Mouse (Mus musculus): Measurements from ENCODE around the gene B4galt2. TPM values are rescaled to one million over a fixed set of nuclear protein-coding genes. Genes with fewer than 3 reads are reported as not detected.
A peak's percentile ranks its signal among the peaks of the same experiment; 100 is the strongest.

B4galt2 gene
- polyA plus RNA-seq, 1 experiment, result 6.5 TPM

- TF ChIP-seq POLR2A (IDR thresholded peaks at IDR 0.05; ENCODE audit: low read depth, low read length) (no peak), CTCF (IDR thresholded peaks at IDR 0.05; ENCODE audit: extremely low read depth, insufficient read depth, insufficient read length, insufficient replicate concordance) (no peak)
- Histone ChIP-seq H3K27ac (ENCODE audit: insufficient read depth, low read length) (peak overlapping the region; percentile 33; the same call in 1 of the 2 replicates), H3K36me3 (ENCODE audit: control insufficient read depth, insufficient read depth, low read length) (no peaks in the 10 kb centered on the region), H3K27me3 (ENCODE audit: control insufficient read depth, insufficient read depth, low read length) (peaks cover 7% of the 10 kb centered on the region; the same call in 1 of the 2 replicates), H3K4me1 (ENCODE audit: control insufficient read depth, insufficient read depth, insufficient read length) (peaks cover 3% of the 10 kb centered on the region; the same call in 1 of the 2 replicates), H3K4me3 (ENCODE audit: extremely low read depth, insufficient read depth, insufficient read length) (peak overlapping the region; percentile 75)
- WGBS, result 1% methylated on average over 60 of the region's 60 CpGs
- DNase-seq (ENCODE audit: low read depth in 1 of 2, low spot score in 2 of 2), result peak in 1 of 2 experiments; percentile 10
Measured at GRCm38 (mm10) chr4:117835531-117836111, 47.7 kb downstream of the B4galt2 start.

- Histone ChIP-seq H3K27ac (ENCODE audit: insufficient read depth, low read length) (peak overlapping the region; percentile 33; the same call in 1 of the 2 replicates), H3K27me3 (ENCODE audit: control insufficient read depth, insufficient read depth, low read length) (peaks cover 7% of the 10 kb centered on the region; the same call in 1 of the 2 replicates), H3K4me3 (ENCODE audit: extremely low read depth, insufficient read depth, insufficient read length) (peak overlapping the region; percentile 75), H3K4me1 (ENCODE audit: control insufficient read depth, insufficient read depth, insufficient read length) (peaks cover 3% of the 10 kb centered on the region; the same call in 1 of the 2 replicates), H3K36me3 (ENCODE audit: control insufficient read depth, insufficient read depth, low read length) (no peaks in the 10 kb centered on the region)
- TF ChIP-seq CTCF (IDR thresholded peaks at IDR 0.05; ENCODE audit: extremely low read depth, insufficient read depth, insufficient read length, insufficient replicate concordance) (no peak), POLR2A (IDR thresholded peaks at IDR 0.05; ENCODE audit: low read depth, low read length) (no peak)
- 5% methylated on average over 36 of the region's 36 CpGs for WGBS
- DNase-seq (ENCODE audit: low read depth in 1 of 2, low spot score in 2 of 2), result no peak
Measured at GRCm38 (mm10) chr4:117834845-117835530, 48.3 kb downstream of the B4galt2 start.

- WGBS, result 51% methylated on average over 3 of the region's 3 CpGs
- peaks cover 7% of the 10 kb centered on the region; the same call in 1 of the 2 replicates for H3K27me3 ChIP-seq (ENCODE audit: control insufficient read depth, insufficient read depth, low read length)
- no peak for DNase-seq (ENCODE audit: low read depth in 1 of 2, low spot score in 2 of 2)
- peak within 1 kb of the TSS; percentile 33; the same call in 1 of the 2 replicates for H3K27ac ChIP-seq (ENCODE audit: insufficient read depth, low read length)
- peak within 1 kb of the TSS; percentile 75 for H3K4me3 ChIP-seq (ENCODE audit: extremely low read depth, insufficient read depth, insufficient read length)
- no peak for TF ChIP-seq CTCF (IDR thresholded peaks at IDR 0.05; ENCODE audit: extremely low read depth, insufficient read depth, insufficient read length, insufficient replicate concordance)
- no peak for TF ChIP-seq POLR2A (IDR thresholded peaks at IDR 0.05; ENCODE audit: low read depth, low read length)
- H3K4me1 ChIP-seq (ENCODE audit: control insufficient read depth, insufficient read depth, insufficient read length), result peaks cover 3% of the 10 kb centered on the region; the same call in 1 of the 2 replicates
- no peaks in the 10 kb centered on the region for H3K36me3 ChIP-seq (ENCODE audit: control insufficient read depth, insufficient read depth, low read length)
Measured at GRCm38 (mm10) chr4:117834457-117834844, 48.8 kb downstream of the B4galt2 start, which contains the start of gene Slc6a9. TSS of gene Slc6a9 (plus strand) at chr4:117834506.

GRCm38 (mm10) chr4:117831920-117832691, 51.2 kb downstream of the B4galt2 start:
- peaks cover 7% of the 10 kb centered on the region; the same call in 1 of the 2 replicates for H3K27me3 ChIP-seq (ENCODE audit: control insufficient read depth, insufficient read depth, low read length)
- no peak for DNase-seq (ENCODE audit: low read depth in 1 of 2, low spot score in 2 of 2)
- H3K4me3 ChIP-seq (ENCODE audit: extremely low read depth, insufficient read depth, insufficient read length), result no peak overlapping the region
- 52% methylated on average over 9 of the region's 9 CpGs for WGBS
- H3K36me3 ChIP-seq (ENCODE audit: control insufficient read depth, insufficient read depth, low read length), result no peaks in the 10 kb centered on the region
- peaks cover 3% of the 10 kb centered on the region; the same call in 1 of the 2 replicates for H3K4me1 ChIP-seq (ENCODE audit: control insufficient read depth, insufficient read depth, insufficient read length)
- TF ChIP-seq POLR2A (IDR thresholded peaks at IDR 0.05; ENCODE audit: low read depth, low read length) (no peak), CTCF (IDR thresholded peaks at IDR 0.05; ENCODE audit: extremely low read depth, insufficient read depth, insufficient read length, insufficient replicate concordance) (no peak)
- no peak overlapping the region; the same call in 1 of the 2 replicates for H3K27ac ChIP-seq (ENCODE audit: insufficient read depth, low read length)

GRCm38 (mm10) chr4:117831499-117831898, 51.8 kb downstream of the B4galt2 start:
- H3K27ac ChIP-seq (ENCODE audit: insufficient read depth, low read length), result no peak overlapping the region
- H3K4me3 ChIP-seq (ENCODE audit: extremely low read depth, insufficient read depth, insufficient read length), result no peak overlapping the region
- H3K27me3 ChIP-seq (ENCODE audit: control insufficient read depth, insufficient read depth, low read length), result peaks cover 7% of the 10 kb centered on the region; the same call in 1 of the 2 replicates
- 76% methylated on average over 2 of the region's 2 CpGs for WGBS
- TF ChIP-seq CTCF (IDR thresholded peaks at IDR 0.05; ENCODE audit: extremely low read depth, insufficient read depth, insufficient read length, insufficient replicate concordance), result no peak
- TF ChIP-seq POLR2A (IDR thresholded peaks at IDR 0.05; ENCODE audit: low read depth, low read length), result no peak
- no peak for DNase-seq (ENCODE audit: low read depth in 1 of 2, low spot score in 2 of 2)
- H3K4me1 ChIP-seq (ENCODE audit: control insufficient read depth, insufficient read depth, insufficient read length), result no peaks in the 10 kb centered on the region; the same call in 1 of the 2 replicates
- H3K36me3 ChIP-seq (ENCODE audit: control insufficient read depth, insufficient read depth, low read length), result no peaks in the 10 kb centered on the region

GRCm38 (mm10) chr4:117830801-117831200, 52.5 kb downstream of the B4galt2 start:
- no peak for DNase-seq (ENCODE audit: low read depth in 1 of 2, low spot score in 2 of 2)
- no peaks in the 10 kb centered on the region for H3K36me3 ChIP-seq (ENCODE audit: control insufficient read depth, insufficient read depth, low read length)
- H3K4me1 ChIP-seq (ENCODE audit: control insufficient read depth, insufficient read depth, insufficient read length), result no peaks in the 10 kb centered on the region
- WGBS, result 90% methylated on average over 9 of the region's 9 CpGs
- H3K4me3 ChIP-seq (ENCODE audit: extremely low read depth, insufficient read depth, insufficient read length), result no peak overlapping the region
- peaks cover 4% of the 10 kb centered on the region; the same call in 1 of the 2 replicates for H3K27me3 ChIP-seq (ENCODE audit: control insufficient read depth, insufficient read depth, low read length)
- no peak for TF ChIP-seq CTCF (IDR thresholded peaks at IDR 0.05; ENCODE audit: extremely low read depth, insufficient read depth, insufficient read length, insufficient replicate concordance)
- TF ChIP-seq POLR2A (IDR thresholded peaks at IDR 0.05; ENCODE audit: low read depth, low read length), result no peak
- no peak overlapping the region for H3K27ac ChIP-seq (ENCODE audit: insufficient read depth, low read length)
